Mouse (Mus musculus): ENCODE results near the gene Atl2. TPM values are rescaled to one million over a fixed set of nuclear protein-coding genes. Genes with fewer than 3 reads are reported as not detected.
A peak's percentile ranks its signal among the peaks of the same experiment; 100 is the strongest.

Atl2 gene
- total RNA-seq, 2 experiments from 2014 or later, result 65.0 to 71.0 TPM

- intact Hi-C loops (cut with DNase I), result no loop called here
- peak in 1 of 2 experiments; percentile 41 for DNase-seq (ENCODE audit: low spot score in 2 of 2)
Observed at GRCm38 (mm10) chr17:79832284-79832683, 63.6 kb downstream of the Atl2 start.

GRCm38 (mm10) chr17:79826482-79827034 is 69.4 kb downstream of the Atl2 start:
- no peak for DNase-seq (ENCODE audit: low spot score in 2 of 2)
- intact Hi-C loops (cut with DNase I), result no loop called here

GRCm38 (mm10) chr17:79825241-79826030 is 70.5 kb downstream of the Atl2 start:
- intact Hi-C loops (cut with DNase I), result no loop called here
- DNase-seq (ENCODE audit: low spot score in 2 of 2), result peak in 1 of 2 experiments; percentile 12

- intact Hi-C loops (cut with DNase I), result no loop called here
- DNase-seq (ENCODE audit: low spot score in 2 of 2), result peak in 1 of 2 experiments; percentile 21
Observed at GRCm38 (mm10) chr17:79824406-79824805, 71.5 kb downstream of the Atl2 start.

GRCm38 (mm10) chr17:79818884-79819283 is 77.0 kb downstream of the Atl2 start:
- DNase-seq (ENCODE audit: low spot score in 2 of 2), result no peak
- intact Hi-C loops (cut with DNase I), result no loop called here

GRCm38 (mm10) chr17:79817995-79818394 is 77.9 kb downstream of the Atl2 start:
- intact Hi-C loops (cut with DNase I), result no loop called here
- no peak for DNase-seq (ENCODE audit: low spot score in 2 of 2)

GRCm38 (mm10) chr17:79817551-79817950 is 78.4 kb downstream of the Atl2 start:
- DNase-seq (ENCODE audit: low spot score in 2 of 2), result no peak
- intact Hi-C loops (cut with DNase I), result no loop called here

- intact Hi-C loops (cut with DNase I), result no loop called here
Observed at GRCm38 (mm10) chr17:79816896-79817295, 79.0 kb downstream of the Atl2 start.

GRCm38 (mm10) chr17:79810421-79810820 is 85.5 kb downstream of the Atl2 start:
- intact Hi-C loops (cut with DNase I), result no loop called here
- no peak for DNase-seq (ENCODE audit: low spot score in 2 of 2)

More at GRCm38 (mm10) chr17:79816896-79817295, 79.0 kb downstream of the Atl2 start:
- no peak for DNase-seq (ENCODE audit: low spot score in 2 of 2)

GRCm38 (mm10) chr17:79809491-79810316 is 86.2 kb downstream of the Atl2 start:
- no peak for DNase-seq (ENCODE audit: low spot score in 2 of 2)
- intact Hi-C loops (cut with DNase I), result no loop called here

GRCm38 (mm10) chr17:79807237-79807930 is 88.5 kb downstream of the Atl2 start:
- intact Hi-C loops (cut with DNase I), result no loop called here
- DNase-seq (ENCODE audit: low spot score in 2 of 2), result no peak

GRCm38 (mm10) chr17:79804747-79805146 is 91.2 kb downstream of the Atl2 start:
- DNase-seq (ENCODE audit: low spot score in 2 of 2), result no peak
- intact Hi-C loops (cut with DNase I), result no loop called here

GRCm38 (mm10) chr17:79802056-79802455 is 93.9 kb downstream of the Atl2 start:
- intact Hi-C loops (cut with DNase I), result no loop called here

GRCm38 (mm10) chr17:79798831-79799230 is 97.1 kb downstream of the Atl2 start:
- intact Hi-C loops (cut with DNase I), result no loop called here
- DNase-seq (ENCODE audit: low spot score in 2 of 2), result no peak

More at GRCm38 (mm10) chr17:79802056-79802455, 93.9 kb downstream of the Atl2 start:
- no peak for DNase-seq (ENCODE audit: low spot score in 2 of 2)

Other genes with a start within 250 kb of the Atl2 start
- gene Cyp1b1, start 181.1 kb downstream of the Atl2 start, total RNA-seq (2021), result 1 to 10 TPM; 2.3 to 3.0 TPM
- 10 to 100 TPM; 55.4 to 63.6 TPM for gene Hnrnpll, start 166.2 kb upstream of the Atl2 start, total RNA-seq (2021)
- 1 to 10 TPM; 1.8 to 2.2 TPM for gene Galm, start 231.3 kb upstream of the Atl2 start, total RNA-seq (2021)

Measured in left cerebral cortex, postnatal 25 days (tissue).